Mouse (Mus musculus) myocyte (in vitro differentiated cells): Measurements from ENCODE around the gene Nol3. TPM values are rescaled to one million over a fixed set of nuclear protein-coding genes. Genes with fewer than 3 reads are reported as not detected.
"Not testable (repeated sequence)": the region's sequence is repeated elsewhere in the genome, so short reads cannot be mapped to it uniquely, and the experiment has no call there.

Experiments used
- H3K27me3 ChIP-seq: one replicate; pipeline ENCODE4 v1.6.1; 2011; ENCODE audit not compliant: control insufficient read depth, insufficient read depth, insufficient read length
- H3K36me3 ChIP-seq: one replicate; pipeline ENCODE4 v1.6.1; 2011; ENCODE audit not compliant: control insufficient read depth, insufficient read depth
- H3K4me2 ChIP-seq: one replicate; pipeline ENCODE4 v1.6.1; 2011; ENCODE audit warnings: low read depth, control low read depth
- H3K4me3 ChIP-seq: one replicate; pipeline ENCODE4 v1.5.1; 2011; ENCODE audit warnings: mild to moderate bottlenecking, control low read depth, moderate library complexity
- H3K79me2 ChIP-seq: one replicate; pipeline ENCODE4 v1.6.1; 2011; ENCODE audit not compliant: control insufficient read depth, insufficient read depth
- H3ac ChIP-seq: one replicate; pipeline ENCODE4 v1.6.1; 2011; ENCODE audit not compliant: control insufficient read depth, insufficient read length
- CEBPB ChIP-seq: IDR thresholded peaks from 2 replicates; pipeline ENCODE4 v1.6.1; 2011; ENCODE audit warnings: mild to moderate bottlenecking, moderate library complexity; ENCODE audit not compliant: poor library complexity, insufficient read depth, severe bottlenecking
- E2F4 ChIP-seq: IDR thresholded peaks from one replicate; pipeline ENCODE4 v1.6.1; 2011; ENCODE audit warnings: mild to moderate bottlenecking, control low read depth, moderate library complexity; ENCODE audit not compliant: insufficient read depth
- MAX ChIP-seq: IDR thresholded peaks from one replicate; pipeline ENCODE4 v1.6.1; 2011; ENCODE audit warnings: low read depth, mild to moderate bottlenecking, control low read depth
- MYOD1 ChIP-seq, 3 experiments: IDR thresholded peaks; one replicate each; pipeline ENCODE4 v1.6.1; 2011; ENCODE audit warnings: control low read depth in 2 of 3, low read depth in 2 of 3, mild to moderate bottlenecking in 2 of 3, moderate library complexity in 1 of 3; ENCODE audit not compliant: insufficient read length in 2 of 3, control insufficient read depth in 1 of 3
- MYOG ChIP-seq, 3 experiments: IDR thresholded peaks; one replicate each; pipeline ENCODE4 v1.6.1; 2011; ENCODE audit warnings: control low read depth in 2 of 3, low read depth in 2 of 3, mild to moderate bottlenecking in 2 of 3; ENCODE audit not compliant: insufficient read length in 2 of 3, control insufficient read depth in 1 of 3, insufficient read depth in 1 of 3
- POLR2A ChIP-seq: IDR thresholded peaks from one replicate; pipeline ENCODE4 v1.6.1; 2011; ENCODE audit warnings: low read depth, mild to moderate bottlenecking, control low read depth, moderate library complexity; ENCODE audit not compliant: insufficient read length
- POLR2AphosphoS2 ChIP-seq: IDR thresholded peaks from one replicate; pipeline ENCODE4 v1.6.1; 2011; ENCODE audit warnings: low read depth, control low read depth; ENCODE audit not compliant: insufficient read length
- REST ChIP-seq: IDR thresholded peaks from one replicate; pipeline ENCODE4 v1.6.1; 2011; ENCODE audit warnings: mild to moderate bottlenecking, control low read depth, moderate library complexity; ENCODE audit not compliant: insufficient read depth, insufficient read length
- SRF ChIP-seq: IDR thresholded peaks from one replicate; pipeline ENCODE4 v1.6.1; 2011; ENCODE audit warnings: low read depth; ENCODE audit not compliant: control insufficient read depth, insufficient read length
- TCF12 ChIP-seq: IDR thresholded peaks from one replicate; pipeline ENCODE4 v1.6.1; 2011; ENCODE audit warnings: mild to moderate bottlenecking, control low read depth; ENCODE audit not compliant: poor library complexity, insufficient read depth, severe bottlenecking
- TCF3 ChIP-seq: IDR thresholded peaks from one replicate; pipeline ENCODE4 v1.6.1; 2011; ENCODE audit warnings: low read depth, control low read depth; ENCODE audit not compliant: insufficient read length
- USF1 ChIP-seq: IDR thresholded peaks from one replicate; pipeline ENCODE4 v1.6.1; 2011; ENCODE audit warnings: low read depth, mild to moderate bottlenecking, control low read depth, moderate library complexity
- polyA plus RNA-seq: library from polyadenylated mRNA; unstranded; fragments of >200 nt; fragmentation: generic; extraction: Trizol; gene quantifications from one replicate; pipeline ENCODE4 v1.2.1, GENCODE M21; 2012; ENCODE audit warnings: missing spikeins

The Nol3 gene
- polyA plus RNA-seq: 23.2 TPM

DNA sequence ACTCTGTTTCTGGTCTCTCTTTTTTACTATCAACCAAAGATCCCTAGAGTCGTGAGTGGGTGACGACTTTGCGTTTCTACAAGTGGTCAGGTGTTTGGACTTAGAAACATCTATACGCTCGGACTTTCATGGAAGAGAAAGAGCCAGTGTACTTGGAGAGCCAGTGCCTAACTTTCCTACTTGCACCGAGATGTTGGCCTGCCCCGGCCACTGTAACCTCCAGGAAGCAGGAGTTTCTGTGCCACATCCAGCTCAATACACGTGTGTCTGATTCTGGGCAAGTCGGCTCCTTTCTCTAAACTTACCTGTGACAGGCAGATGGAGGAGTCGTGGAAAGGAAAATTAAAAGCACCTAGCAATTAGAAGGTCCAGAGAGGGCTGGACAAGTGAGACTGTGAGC, at the start of gene Nol3:
TSS of gene Nol3 (plus strand) at position 301 of the 400 bp plus-strand sequence.
- no peaks in the 10 kb centered on the region for H3K27me3 ChIP-seq
- TF ChIP-seq POLR2A (no peak), E2F4 (no peak), REST (no peak), CEBPB (no peak), MAX (no peak), USF1 (no peak), MYOG (IDR thresholded peaks at IDR 0.05; ENCODE audit: control insufficient read depth in 1 of 3, insufficient read depth in 1 of 3, insufficient read length in 2 of 3, low read depth in 2 of 3) (no peak), POLR2AphosphoS2 (no peak), TCF3 (no peak), TCF12 (no peak)

DNA sequence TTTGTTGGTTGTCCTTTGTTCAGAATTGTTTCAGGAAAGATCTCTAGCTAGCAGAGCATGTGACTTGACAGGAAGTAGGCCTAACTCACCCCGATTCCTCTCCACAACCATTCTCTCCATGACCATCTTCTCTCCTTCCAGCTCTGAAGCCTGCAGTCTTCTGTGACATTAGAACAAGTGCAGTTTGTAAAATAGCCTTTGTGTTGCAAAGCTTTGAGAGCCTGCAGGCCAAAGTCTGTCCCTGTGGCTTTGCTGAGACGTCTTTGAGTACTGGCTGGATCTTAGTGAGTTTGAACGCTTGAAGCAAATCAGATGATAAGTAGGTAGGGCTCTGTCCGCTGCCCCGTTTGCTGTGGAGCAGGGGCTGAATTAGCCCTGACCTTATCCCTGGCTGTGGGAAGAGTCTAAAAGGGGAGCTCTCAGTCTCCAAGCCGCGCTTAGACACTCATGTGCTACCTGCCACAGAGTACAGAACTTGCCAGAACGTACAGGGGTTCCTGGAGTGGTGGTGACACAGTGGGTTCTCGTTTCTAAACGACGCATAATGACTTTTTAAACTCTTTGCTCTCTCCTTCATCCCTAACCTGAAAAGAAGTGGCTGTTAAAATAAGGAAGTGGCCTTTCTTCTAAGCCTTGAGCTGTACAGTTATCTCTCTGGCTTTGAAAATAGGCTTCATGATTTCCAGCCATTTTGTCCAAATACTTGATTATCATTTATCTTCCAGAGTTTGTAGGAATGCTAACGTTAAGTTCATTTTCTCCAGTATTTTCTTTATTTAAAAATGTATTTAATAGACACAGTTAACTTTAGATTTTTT, 44.2 kb upstream of the Nol3 start:
- Histone ChIP-seq H3K4me2 (no peak overlapping the region), H3K79me2 (peaks cover 34% of the 10 kb centered on the region), H3ac (no peak overlapping the region), H3K27me3 (no peaks in the 10 kb centered on the region), H3K36me3 (peaks cover 3% of the 10 kb centered on the region), H3K4me3 (no peak overlapping the region)
- TF ChIP-seq POLR2A: no peak
- no peak for TF ChIP-seq REST
- TF ChIP-seq POLR2AphosphoS2: no peak
- TF ChIP-seq SRF: no peak
- no peak for TF ChIP-seq USF1
- TF ChIP-seq MYOD1 (IDR thresholded peaks at IDR 0.05; ENCODE audit: control insufficient read depth in 1 of 3, insufficient read length in 2 of 3, low read depth in 2 of 3): no peak

More for the DNA sequence above, at the start of gene Nol3:
- Histone ChIP-seq H3K79me2 (no peaks in the 10 kb centered on the region), H3K4me3 (peak within 1 kb of the TSS; percentile 30), H3ac (peak within 1 kb of the TSS; percentile 8), H3K4me2 (peak within 1 kb of the TSS; percentile 76), H3K36me3 (no peaks in the 10 kb centered on the region)

DNA sequence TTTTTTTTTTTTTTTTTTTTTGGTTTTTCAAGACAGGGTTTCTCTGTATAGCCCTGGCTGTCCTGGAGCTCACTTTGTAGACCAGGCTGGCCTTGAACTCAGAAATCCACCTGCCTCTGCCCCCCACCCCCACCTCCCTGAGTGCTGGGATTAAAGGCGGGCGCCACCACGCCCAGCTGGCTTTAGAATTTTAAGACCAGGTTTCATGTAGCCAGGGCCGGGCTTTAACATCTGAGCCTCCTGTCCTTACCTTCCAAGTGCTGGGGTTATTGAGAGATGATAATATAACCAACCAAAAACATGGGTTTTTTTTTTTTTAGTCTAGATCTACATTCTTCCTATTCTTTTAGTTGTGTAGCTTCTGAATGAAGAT, 43.6 kb upstream of the Nol3 start:
- not testable (repeated sequence) for H3K4me2 ChIP-seq, H3K36me3 ChIP-seq, H3K27me3 ChIP-seq, H3K4me3 ChIP-seq, H3ac ChIP-seq
- H3K79me2 ChIP-seq: peaks cover 28% of the 10 kb centered on the region

DNA sequence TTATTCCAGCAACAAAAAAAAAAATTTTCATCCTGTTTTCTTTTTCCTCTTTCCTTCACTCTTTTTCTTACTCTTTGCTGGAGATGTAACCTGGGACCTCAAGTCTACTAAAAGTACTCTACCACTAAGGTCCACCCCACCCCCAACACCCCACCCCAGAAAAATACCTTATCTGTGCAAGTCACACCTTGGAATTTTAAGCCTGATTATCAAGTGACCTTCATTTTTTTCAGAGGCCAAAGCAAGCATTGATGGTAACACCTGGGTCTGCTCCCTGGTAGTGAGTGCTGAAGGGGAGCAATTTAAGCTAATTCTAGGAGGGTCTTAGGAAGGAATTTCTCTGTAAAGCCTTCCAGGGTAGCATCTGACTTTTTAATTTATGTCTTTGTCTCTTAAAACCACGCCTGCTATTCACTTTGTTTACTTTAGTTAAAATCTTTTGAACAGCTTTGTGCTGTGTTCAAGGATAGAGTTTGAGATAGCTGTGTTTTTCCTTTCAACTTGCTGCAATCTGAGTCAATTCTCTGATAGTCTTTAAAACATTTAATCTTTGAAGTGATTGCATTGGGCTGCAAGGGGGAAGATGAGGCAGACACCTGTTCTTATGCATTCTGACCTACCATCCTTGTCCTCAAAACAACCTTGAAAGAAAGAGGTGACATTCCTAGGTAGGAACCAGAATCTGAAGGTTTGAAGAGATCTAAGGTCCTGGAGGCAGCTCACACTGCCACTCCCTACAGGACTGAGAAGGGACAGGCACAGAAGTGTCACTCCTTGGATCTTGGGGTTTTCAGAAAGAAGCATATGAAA, 42.6 kb upstream of the Nol3 start:
- H3K79me2 ChIP-seq: peaks cover 18% of the 10 kb centered on the region
- H3K4me2 ChIP-seq: no peak overlapping the region
- H3K36me3 ChIP-seq: peaks cover 3% of the 10 kb centered on the region
- H3ac ChIP-seq: no peak overlapping the region
- no peak for TF ChIP-seq TCF3
- TF ChIP-seq SRF: no peak
- no peaks in the 10 kb centered on the region for H3K27me3 ChIP-seq
- H3K4me3 ChIP-seq: no peak overlapping the region

DNA sequence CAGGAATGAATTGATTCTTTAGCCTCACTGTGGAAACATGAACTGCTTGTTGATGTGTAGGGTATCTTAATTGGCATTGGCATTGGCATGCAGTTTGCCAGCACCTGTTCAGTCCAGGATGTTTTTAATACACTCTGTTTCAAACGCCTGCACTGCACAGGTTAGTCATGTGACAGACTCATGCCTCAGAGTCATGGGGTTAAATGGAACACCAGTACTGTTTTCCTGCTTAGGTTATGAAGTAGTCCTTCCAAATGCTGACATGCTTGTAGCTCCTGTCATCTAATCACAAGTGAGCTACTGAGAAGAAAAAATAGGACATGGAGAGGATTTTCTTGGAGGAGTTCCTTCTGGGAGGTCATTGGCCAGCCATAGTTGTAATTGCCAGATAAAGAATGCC, 40.7 kb upstream of the Nol3 start:
- TF ChIP-seq SRF: no peak
- TF ChIP-seq REST: no peak
- no peak for TF ChIP-seq POLR2A
- TF ChIP-seq POLR2AphosphoS2: no peak
- Histone ChIP-seq H3ac (no peak overlapping the region), H3K79me2 (peaks cover under 1% of the 10 kb centered on the region), H3K27me3 (no peaks in the 10 kb centered on the region), H3K4me3 (no peak overlapping the region), H3K36me3 (peaks cover 11% of the 10 kb centered on the region), H3K4me2 (no peak overlapping the region)
